Mouse (Mus musculus): ENCODE measurements around the gene Mmp19.
"Not testable (repeated sequence)": the region's sequence is repeated elsewhere in the genome, so short reads cannot be mapped to it uniquely, and the experiment has no call there.

The Mmp19 gene

GRCm38 (mm10) chr10:128801981-128802495, 11.3 kb downstream of the Mmp19 start:
- DNase-seq (ENCODE audit: low spot score in 2 of 2), result no peak

GRCm38 (mm10) chr10:128802956-128803355, 12.2 kb downstream of the Mmp19 start:
- DNase-seq (ENCODE audit: low spot score in 2 of 2), result no peak

- no peak for DNase-seq (ENCODE audit: low spot score in 2 of 2)
Observed at GRCm38 (mm10) chr10:128803361-128803760, 12.7 kb downstream of the Mmp19 start.

- DNase-seq (ENCODE audit: low spot score in 2 of 2), result peak; percentile 30 to 35
Observed at GRCm38 (mm10) chr10:128803771-128804270, 13.1 kb downstream of the Mmp19 start, which contains the start of gene Dnajc14. Gene Dnajc14, plus strand, starts transcription at chr10:128804062.

GRCm38 (mm10) chr10:128804271-128805091, 13.8 kb downstream of the Mmp19 start, which contains the start of gene Tmem198b:
Gene Tmem198b, minus strand, starts transcription at chr10:128804370.
- peak; percentile 58 to 67 for DNase-seq (ENCODE audit: low spot score in 2 of 2)

- DNase-seq (ENCODE audit: low spot score in 2 of 2), result peak; percentile 84 to 96
Observed at GRCm38 (mm10) chr10:128805092-128806000, 14.6 kb downstream of the Mmp19 start.

GRCm38 (mm10) chr10:128806086-128806485, 15.4 kb downstream of the Mmp19 start:
- DNase-seq (ENCODE audit: low spot score in 2 of 2), result no peak

- no peak for DNase-seq (ENCODE audit: low spot score in 2 of 2)
Observed at GRCm38 (mm10) chr10:128807018-128807417, 16.3 kb downstream of the Mmp19 start.

- DNase-seq (ENCODE audit: low spot score in 2 of 2), result no peak
Observed at GRCm38 (mm10) chr10:128817033-128817432, 26.3 kb downstream of the Mmp19 start, which contains the start of gene Sarnp. Gene Sarnp, plus strand, starts transcription at chr10:128817333.

- DNase-seq (ENCODE audit: low spot score in 2 of 2), result no peak
Observed at GRCm38 (mm10) chr10:128820217-128820616, 29.5 kb downstream of the Mmp19 start.

- DNase-seq (ENCODE audit: low spot score in 2 of 2), result peak; percentile 93 to 97
Observed at GRCm38 (mm10) chr10:128821358-128822056, 30.8 kb downstream of the Mmp19 start, which contains the start of gene Ormdl2. Gene Ormdl2, minus strand, starts transcription at chr10:128821645.

GRCm38 (mm10) chr10:128822135-128822534, 31.4 kb downstream of the Mmp19 start:
- DNase-seq (ENCODE audit: low spot score in 2 of 2), result no peak

GRCm38 (mm10) chr10:128823087-128823486, 32.4 kb downstream of the Mmp19 start:
- not testable (repeated sequence) for DNase-seq (ENCODE audit: low spot score in 2 of 2)

GRCm38 (mm10) chr10:128823821-128824220, 33.1 kb downstream of the Mmp19 start:
- DNase-seq (ENCODE audit: low spot score in 2 of 2), result no peak

- no peak for DNase-seq (ENCODE audit: low spot score in 2 of 2)
Observed at GRCm38 (mm10) chr10:128837400-128837799, 46.7 kb downstream of the Mmp19 start.

GRCm38 (mm10) chr10:128839434-128839833, 48.7 kb downstream of the Mmp19 start:
- DNase-seq (ENCODE audit: low spot score in 2 of 2), result no peak

- DNase-seq (ENCODE audit: low spot score in 2 of 2), result no peak
Observed at GRCm38 (mm10) chr10:128840612-128841011, 49.9 kb downstream of the Mmp19 start.

GRCm38 (mm10) chr10:128843260-128843659, 52.5 kb downstream of the Mmp19 start:
- no peak for DNase-seq (ENCODE audit: low spot score in 2 of 2)

- no peak for DNase-seq (ENCODE audit: low spot score in 2 of 2)
Observed at GRCm38 (mm10) chr10:128845516-128845915, 54.8 kb downstream of the Mmp19 start.

GRCm38 (mm10) chr10:128846664-128847063, 56.0 kb downstream of the Mmp19 start:
- no peak for DNase-seq (ENCODE audit: low spot score in 2 of 2)

GRCm38 (mm10) chr10:128848426-128848825, 57.7 kb downstream of the Mmp19 start:
- no peak for DNase-seq (ENCODE audit: low spot score in 2 of 2)
